Mouse (Mus musculus) lung, postnatal 0 days (tissue): ENCODE measurements around the gene Nr1h5. TPM values are rescaled to one million over a fixed set of nuclear protein-coding genes. Genes with fewer than 3 reads are reported as not detected.

ENCODE experiments used
- ATAC-seq: fragments of 200-750 bp; cut with Nextera tagmentation; 2 replicates; pipeline ENCODE4 v1.8.0; 2017; ENCODE audit warnings: moderate library complexity
- DNase-seq: peaks from one replicate; pipeline ENCODE4 v3.0.0-alpha.2; 2016; ENCODE audit warnings: low spot score
- H3K27ac ChIP-seq: fragments of 300-500 bp; sonication (generic); 2 replicates; pipeline ENCODE4 v1.5.1; 2014; ENCODE audit warnings: antibody characterized with exemption, mild to moderate bottlenecking, low read length, mixed read lengths
- H3K27me3 ChIP-seq: fragments of 300-500 bp; sonication (generic); replicated peaks from 2 replicates; pipeline ENCODE4 v1.6.1; 2014; ENCODE audit warnings: low read length, mixed read lengths; ENCODE audit not compliant: insufficient read depth
- H3K36me3 ChIP-seq: fragments of 300-500 bp; sonication (generic); 2 replicates; pipeline ENCODE4 v1.6.1; 2014; ENCODE audit warnings: low read length, mixed read lengths; ENCODE audit not compliant: insufficient read depth
- H3K4me1 ChIP-seq: fragments of 300-500 bp; sonication (generic); 2 replicates; pipeline ENCODE4 v1.6.1; 2014; ENCODE audit warnings: antibody characterized with exemption, low read depth, low read length, mixed read lengths; ENCODE audit not compliant: insufficient read depth
- H3K4me2 ChIP-seq: fragments of 300-500 bp; sonication (generic); replicated peaks from 2 replicates; pipeline ENCODE4 v1.6.1; 2014; ENCODE audit warnings: low read depth, mild to moderate bottlenecking, low read length, moderate library complexity, mixed read lengths
- H3K4me3 ChIP-seq: fragments of 300-500 bp; sonication (generic); 2 replicates; pipeline ENCODE4 v1.5.1; 2014; ENCODE audit warnings: low read depth, low read length
- H3K9ac ChIP-seq: fragments of 300-500 bp; sonication (generic); replicated peaks from 2 replicates; pipeline ENCODE4 v1.6.1; 2014; ENCODE audit warnings: low read depth, mild to moderate bottlenecking
- H3K9me3 ChIP-seq: fragments of 300-500 bp; sonication (generic); 2 replicates; pipeline ENCODE4 v1.6.1; 2016; ENCODE audit warnings: low read length, mixed read lengths
- CTCF ChIP-seq: IDR thresholded peaks from 2 replicates; pipeline ENCODE4 v1.5.1; 2016; ENCODE audit warnings: antibody characterized with exemption, mild to moderate bottlenecking
- EP300 ChIP-seq: IDR thresholded peaks from 2 replicates; pipeline ENCODE4 v1.6.1; 2016; ENCODE audit warnings: antibody characterized with exemption, mild to moderate bottlenecking, control low read depth
- WGBS: fragments of 180-500 bp; shearing (Covaris S2); extraction: QIAGEN DNeasy Blood & Tissue Kit; methylation state at CpG from one replicate; pipeline ENCODE4 v1.1.7; 2014; 5-methylcytosine and 5-hydroxymethylcytosine counted together
- polyA plus RNA-seq: library from polyadenylated mRNA; unstranded; fragments of >200 nt; fragmentation: Nextera tagmentation; extraction: Ambion mirVana; gene quantifications from 2 replicates; pipeline ENCODE4 v1.2.1, GENCODE M21; 2015

Nr1h5 gene
- polyA plus RNA-seq, 1 experiment from 2014 or later = not detected

GRCm38 (mm10) chr3:102935451-102936354 lies 28.2 kb downstream of the Nr1h5 start, which contains the start of gene Sycp1:
Gene Sycp1, minus strand, starts transcription at chr3:102936100.
- no peak for ATAC-seq

GRCm38 (mm10) chr3:102899136-102899535 lies 64.8 kb downstream of the Nr1h5 start:
- Histone ChIP-seq H3K27me3 (no peaks in the 10 kb centered on the region), H3K36me3 (no peaks in the 10 kb centered on the region), H3K9me3 (no peaks in the 10 kb centered on the region), H3K27ac (no peak overlapping the region), H3K9ac (no peak overlapping the region), H3K4me2 (no peak overlapping the region), H3K4me1 (no peaks in the 10 kb centered on the region), H3K4me3 (no peak overlapping the region)
- DNase-seq = no peak
- no peak for ATAC-seq
- TF ChIP-seq EP300 (no peak), CTCF (no peak)
- WGBS = 92% methylated on average over 1 of the region's 1 CpGs

More at GRCm38 (mm10) chr3:102935451-102936354, 28.2 kb downstream of the Nr1h5 start, which contains the start of gene Sycp1:
- Histone ChIP-seq H3K4me1 (no peaks in the 10 kb centered on the region), H3K27me3 (no peaks in the 10 kb centered on the region), H3K9me3 (no peaks in the 10 kb centered on the region), H3K27ac (no peak within 1 kb of the TSS), H3K4me2 (no peak within 1 kb of the TSS), H3K4me3 (no peak within 1 kb of the TSS), H3K9ac (no peak within 1 kb of the TSS), H3K36me3 (no peaks in the 10 kb centered on the region)
- TF ChIP-seq CTCF = no peak
- no peak for TF ChIP-seq EP300
- WGBS = 92% methylated on average over 76 of the region's 78 CpGs
- no peak for DNase-seq

Other genes starting within 250 kb of the Nr1h5 start
- 72.7 and 86.9 TPM in 2 replicates for gene Tspan2, start 229.6 kb downstream of the Nr1h5 start, polyA plus RNA-seq
- gene Tshb, start 181.4 kb downstream of the Nr1h5 start, polyA plus RNA-seq = 8.8 and 9.0 TPM in 2 replicates
- not detected in 2 replicates for gene Sycp1, start 28.0 kb downstream of the Nr1h5 start, polyA plus RNA-seq
- gene Sike1, start 31.6 kb upstream of the Nr1h5 start, polyA plus RNA-seq = 56.3 and 66.6 TPM in 2 replicates
- 167 and 191 TPM in 2 replicates for gene Csde1, start 56.3 kb upstream of the Nr1h5 start, polyA plus RNA-seq
- gene Nras, start 94.2 kb upstream of the Nr1h5 start, polyA plus RNA-seq = 48.0 and 53.6 TPM in 2 replicates
- 0.44 and 0.45 TPM in 2 replicates for gene Ampd1, start 109.9 kb upstream of the Nr1h5 start, polyA plus RNA-seq
- 3.4 and 3.5 TPM in 2 replicates for gene Dennd2c, start 138.5 kb upstream of the Nr1h5 start, polyA plus RNA-seq
- gene Bcas2, start 207.5 kb upstream of the Nr1h5 start, polyA plus RNA-seq = 89.8 and 95.0 TPM in 2 replicates